8 mouse cellular contexts compared by ENCODE assay signal in genomic region chr17:56009088-56009961, GRCm38 (mm10). TPM values are rescaled to one million over a fixed set of nuclear protein-coding genes. Genes with fewer than 3 reads are reported as not detected.
DNase-seq lines count a peak whose midpoint lies in the region; ATAC-seq and TF ChIP-seq lines count a peak whose summit lies in the region.

No protein-coding gene starts in this region.

- TF ChIP-seq CTCF in lung, postnatal 0 days (IDR thresholded peaks at IDR 0.05), result peak; percentile 71

- peaks cover 44% of the 10 kb centered on the region for H3K4me1 ChIP-seq in hindbrain, embryonic 10.5 days (replicated peaks)
- H3K4me1 ChIP-seq in lung, postnatal 0 days (ENCODE audit: insufficient read depth, low read depth, low read length), result peaks cover 18% of the 10 kb centered on the region; the same call in 1 of the 2 replicates

- H3K4me2 ChIP-seq in lung, postnatal 0 days (replicated peaks; ENCODE audit: low read depth, low read length), result peak overlapping the region; percentile 99

- peak; percentile 92 for ATAC-seq in lung, postnatal 0 days

- H3K36me3 ChIP-seq in hindbrain, embryonic 10.5 days, result peaks cover 40% of the 10 kb centered on the region
- H3K36me3 ChIP-seq in lung, postnatal 0 days (ENCODE audit: insufficient read depth, low read length), result no peaks in the 10 kb centered on the region

- H3K9me3 ChIP-seq in hindbrain, embryonic 10.5 days, result no peaks in the 10 kb centered on the region
- H3K9me3 ChIP-seq in lung, postnatal 0 days (ENCODE audit: low read length), result no peaks in the 10 kb centered on the region

- TF ChIP-seq EP300 in lung, postnatal 0 days (IDR thresholded peaks at IDR 0.05), result no peak

- H3K9ac ChIP-seq in lung, postnatal 0 days (replicated peaks; ENCODE audit: low read depth), result peak overlapping the region; percentile 46; the same call in 1 of the 2 replicates

- H3K27ac ChIP-seq in hindbrain, embryonic 10.5 days, result peak overlapping the region; percentile 94
- H3K27ac ChIP-seq in lung, postnatal 0 days (ENCODE audit: low read length), result peak overlapping the region; percentile 81

- H3K4me3 ChIP-seq in hindbrain, embryonic 10.5 days, result peak overlapping the region; percentile 82
- peak overlapping the region; percentile 92 for H3K4me3 ChIP-seq in lung, postnatal 0 days (ENCODE audit: low read depth, low read length)

- H3K27me3 ChIP-seq in hindbrain, embryonic 10.5 days (ENCODE audit: insufficient read depth, poor library complexity, severe bottlenecking), result peaks cover 13% of the 10 kb centered on the region; the same call in 1 of the 2 replicates
- no peaks in the 10 kb centered on the region for H3K27me3 ChIP-seq in lung, postnatal 0 days (replicated peaks; ENCODE audit: insufficient read depth, low read length)

- peak; percentile 77 for DNase-seq in MEL-GATA-1-ER (ENCODE audit: extremely low read depth, low read depth)
- DNase-seq in cerebellum, adult 8-10 months, result peak; percentile 92
- DNase-seq in forelimb bud, embryonic 11.5 days (ENCODE audit: low read depth, low spot score), result peak; percentile 92
- peak; percentile 93 for DNase-seq in hindbrain, embryonic 10.5 days (ENCODE audit: low spot score)
- DNase-seq in layer of hippocampus, adult 9-11 months, result peak; percentile 95
- peak; percentile 96 for DNase-seq in lung, postnatal 0 days (ENCODE audit: low spot score)
- DNase-seq in ovary, postnatal 14 days (ENCODE audit: low spot score), result peak; percentile 84
- peak; percentile 94 for DNase-seq in thymus, postnatal 14 days

- 1% methylated on average over 62 of the region's 62 CpGs for WGBS in hindbrain, embryonic 10.5 days
- whole genome bisulfite sequencing in lung, postnatal 0 days, result 1% methylated on average over 61 of the region's 62 CpGs

RNA-seq across cellular contexts. Expression of gene Mpnd, which starts 3.8 kb away (rescaled TPM):
- 131 and 177 TPM in 2 replicates for polyA plus RNA-seq in hindbrain, embryonic 10.5 days (2016; fragmentation: Nextera tagmentation; extraction: Ambion mirVana)
- 38.5 and 45.0 TPM in 2 replicates for polyA plus RNA-seq in lung, postnatal 0 days (2015; fragmentation: Nextera tagmentation; extraction: Ambion mirVana)

RNA-seq across cellular contexts. Expression of gene Stap2, which starts 3.9 kb away (rescaled TPM):
- polyA plus RNA-seq in hindbrain, embryonic 10.5 days (2016; fragmentation: Nextera tagmentation; extraction: Ambion mirVana), result 6.0 and 8.3 TPM in 2 replicates
- polyA plus RNA-seq in lung, postnatal 0 days (2015; fragmentation: Nextera tagmentation; extraction: Ambion mirVana), result 49.1 and 57.4 TPM in 2 replicates

RNA-seq across cellular contexts. Expression of gene Fsd1, which starts 23.0 kb away (rescaled TPM):
- 67.6 and 99.5 TPM in 2 replicates for polyA plus RNA-seq in hindbrain, embryonic 10.5 days (2016; fragmentation: Nextera tagmentation; extraction: Ambion mirVana)
- 0.36 and 0.37 TPM in 2 replicates for polyA plus RNA-seq in lung, postnatal 0 days (2015; fragmentation: Nextera tagmentation; extraction: Ambion mirVana)

RNA-seq across cellular contexts. Expression of gene Sh3gl1, which starts 27.1 kb away (rescaled TPM):
- polyA plus RNA-seq in hindbrain, embryonic 10.5 days (2016; fragmentation: Nextera tagmentation; extraction: Ambion mirVana), result 161 and 163 TPM in 2 replicates
- 97.1 and 105 TPM in 2 replicates for polyA plus RNA-seq in lung, postnatal 0 days (2015; fragmentation: Nextera tagmentation; extraction: Ambion mirVana)

RNA-seq across cellular contexts. Expression of gene Chaf1a, which starts 30.9 kb away (rescaled TPM):
- polyA plus RNA-seq in hindbrain, embryonic 10.5 days (2016; fragmentation: Nextera tagmentation; extraction: Ambion mirVana), result 35.3 and 46.0 TPM in 2 replicates
- polyA plus RNA-seq in lung, postnatal 0 days (2015; fragmentation: Nextera tagmentation; extraction: Ambion mirVana), result 3.0 and 3.2 TPM in 2 replicates

Comparison
In these comparisons a context has a peak if more than half of its experiments do, and no peak if none do; other contexts are left out.
1. Peak in every context shown above with its lines: DNase-seq, ATAC-seq, H3K4me3 ChIP-seq and H3K27ac ChIP-seq.
2. RNA of gene Fsd1, which starts 23.0 kb away (polyA plus RNA-seq): 67.6 to 99.5 TPM in hindbrain, embryonic 10.5 days; 0.36 to 0.37 TPM in lung, postnatal 0 days; every median in the first group is over 10 times any median in the second.